Mouse (Mus musculus) lung, postnatal 0 days (tissue): ENCODE measurements at regions not wholly inside any gene's neighbourhood (a gene's known extent, or its start where the extent isn't known, plus 50 kb on each side); places are given as distances from the start of the nearest gene placed in this dataset.

Source experiments
- CTCF ChIP-seq: IDR thresholded peaks from 2 replicates; pipeline ENCODE4 v1.5.1; 2016; ENCODE audit warnings: antibody characterized with exemption, mild to moderate bottlenecking
- EP300 ChIP-seq: IDR thresholded peaks from 2 replicates; pipeline ENCODE4 v1.6.1; 2016; ENCODE audit warnings: antibody characterized with exemption, mild to moderate bottlenecking, control low read depth

- no peak for TF ChIP-seq CTCF
- TF ChIP-seq EP300 = no peak
These were observed 67.5 kb upstream of the Lhx1 start for GRCm38 (mm10) chr11:84592715-84593339.
